Mouse (Mus musculus) ES-E14 (cell line): Measurements from ENCODE around the gene Dnajc6. TPM values are rescaled to one million over a fixed set of nuclear protein-coding genes. Genes with fewer than 3 reads are reported as not detected.

Experiments used
- DNase-seq: peaks from one replicate; pipeline ENCODE4 v3.0.0-alpha.2; 2013; ENCODE audit warnings: low read depth, low spot score
- H3K27ac ChIP-seq: 2 replicates; pipeline ENCODE4 v1.5.1; 2012; ENCODE audit warnings: low read depth, mild to moderate bottlenecking, low read length, moderate library complexity, mixed read lengths; ENCODE audit not compliant: poor library complexity, insufficient read depth, severe bottlenecking
- H3K36me3 ChIP-seq: 2 replicates; pipeline ENCODE4 v1.6.1; 2012; ENCODE audit warnings: mild to moderate bottlenecking, low read length, moderate library complexity, mixed read lengths; ENCODE audit not compliant: control insufficient read depth, poor library complexity, insufficient read depth, severe bottlenecking
- H3K4me1 ChIP-seq, 2 experiments: fragments of 150-350 bp in 1 of 2; sonication (generic) in 1 of 2; 2 replicates each; pipeline ENCODE4 v1.6.1; 2012; ENCODE audit warnings: low read length in 2 of 2, mild to moderate bottlenecking in 1 of 2, mixed read lengths in 1 of 2; ENCODE audit not compliant: control insufficient read depth in 2 of 2, insufficient read depth in 2 of 2, poor library complexity in 1 of 2
- H3K4me3 ChIP-seq, 2 experiments: fragments of 150-350 bp in 1 of 2; sonication (generic) in 1 of 2; 2 replicates each; pipeline ENCODE4 v1.5.1; 2012; ENCODE audit warnings: low read length in 2 of 2, low read depth in 1 of 2, mild to moderate bottlenecking in 1 of 2, mixed read lengths in 1 of 2; ENCODE audit not compliant: insufficient read depth in 1 of 2, poor library complexity in 1 of 2, severe bottlenecking in 1 of 2
- H3K9ac ChIP-seq: 2 replicates; pipeline ENCODE4 v1.6.1; 2012; ENCODE audit warnings: low read depth, mild to moderate bottlenecking, low read length, mixed read lengths; ENCODE audit not compliant: poor library complexity, insufficient read depth, severe bottlenecking
- H3K9me3 ChIP-seq: fragments of 150-350 bp; sonication (generic); 2 replicates; pipeline ENCODE4 v1.6.1; 2012; ENCODE audit warnings: low read depth, mild to moderate bottlenecking, low read length; ENCODE audit not compliant: control insufficient read depth, insufficient read depth
- CHD2 ChIP-seq: IDR thresholded peaks from 2 replicates; pipeline ENCODE4 v1.6.1; 2014; ENCODE audit warnings: mild to moderate bottlenecking, low read depth, low read length, inconsistent platforms
- HCFC1 ChIP-seq: IDR thresholded peaks from 2 replicates; pipeline ENCODE4 v1.6.1; 2012; ENCODE audit warnings: low read length, inconsistent platforms, borderline replicate concordance; ENCODE audit not compliant: insufficient read depth
- MAFK ChIP-seq: IDR thresholded peaks from 2 replicates; pipeline ENCODE4 v1.6.1; 2014; ENCODE audit warnings: mild to moderate bottlenecking, low read depth, low read length, inconsistent platforms; ENCODE audit not compliant: insufficient read depth
- ZC3H11A ChIP-seq: IDR thresholded peaks from 2 replicates; pipeline ENCODE4 v1.6.1; 2012; ENCODE audit warnings: low read depth, mild to moderate bottlenecking, inconsistent platforms, low read length, borderline replicate concordance
- ZNF384 ChIP-seq: IDR thresholded peaks from 2 replicates; pipeline ENCODE4 v1.6.1; 2012; ENCODE audit warnings: low read depth, low read length, inconsistent platforms
- in situ Hi-C, 2 experiments: fragments of 600-800 bp; cut with MboI; formaldehyde crosslinking; loops; one replicate each; pipeline ENCODE4 v1.15.1; 2025; ENCODE audit warnings: low sequenced_read_pairs in 2 of 2, inconsistent platforms in 1 of 2; ENCODE audit not compliant: unreplicated experiment in 2 of 2
- total RNA-seq: library from RNA; depleted of rRNA; stranded (reverse); fragments of 300-350 nt; gene quantifications from 2 replicates; pipeline ENCODE4 v1.2.3, GENCODE M21; 2012

Gene Dnajc6
- total RNA-seq, 1 experiment = 7.2 TPM

- in situ Hi-C loops = no loop called here
- no peak for TF ChIP-seq CHD2
- TF ChIP-seq MAFK = no peak
- no peak for TF ChIP-seq ZNF384
- no peak for TF ChIP-seq ZC3H11A
- no peak for TF ChIP-seq HCFC1
- Histone ChIP-seq H3K4me1 (0 out of 4 replicates have a peak, but pooled peaks cover 0 to 4% of the 10 kb centered on the region in 2 experiments), H3K9ac (no peak overlapping the region), H3K36me3 (peaks cover 5% of the 10 kb centered on the region; the same call in 1 of the 2 replicates), H3K9me3 (no peaks in the 10 kb centered on the region), H3K27ac (no peak overlapping the region), H3K4me3 (no peak overlapping the region)
- DNase-seq = no peak
Measured at GRCm38 (mm10) chr4:101451089-101451488, 45.4 kb upstream of the Dnajc6 start.

DNA sequence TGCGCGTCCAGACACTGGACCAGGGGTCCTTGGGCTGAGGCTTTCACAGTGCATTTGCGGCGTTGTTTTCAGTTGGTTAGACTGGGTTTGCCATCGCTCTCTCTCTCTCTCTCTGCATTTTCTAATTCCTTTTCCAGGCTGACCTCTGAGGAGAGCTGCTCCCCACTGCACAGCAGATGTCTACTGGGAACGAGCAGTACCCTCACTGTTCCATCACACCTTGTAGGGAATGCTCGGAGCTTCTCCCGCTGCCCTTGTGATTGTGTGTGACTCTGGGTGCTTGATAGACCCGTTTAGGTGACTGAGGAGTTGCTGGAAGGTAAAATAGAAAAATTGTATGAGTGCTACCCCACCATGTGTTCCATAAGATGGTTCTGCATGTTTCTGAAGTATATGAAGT, 43.6 kb upstream of the Dnajc6 start:
- H3K27ac ChIP-seq = no peak overlapping the region
- no peak for DNase-seq
- TF ChIP-seq CHD2 (no peak), MAFK (no peak), ZNF384 (no peak), HCFC1 (no peak), ZC3H11A (no peak)
- H3K9ac ChIP-seq = no peak overlapping the region
- in situ Hi-C loops = no loop called here
- peaks cover 5% of the 10 kb centered on the region; the same call in 1 of the 2 replicates for H3K36me3 ChIP-seq
- H3K4me3 ChIP-seq = no peak overlapping the region
- no peaks in the 10 kb centered on the region for H3K9me3 ChIP-seq
- H3K4me1 ChIP-seq = peaks cover 2 to 5% of the 10 kb centered on the region in 2 experiments; a peak in 1 of 4 replicates

DNA sequence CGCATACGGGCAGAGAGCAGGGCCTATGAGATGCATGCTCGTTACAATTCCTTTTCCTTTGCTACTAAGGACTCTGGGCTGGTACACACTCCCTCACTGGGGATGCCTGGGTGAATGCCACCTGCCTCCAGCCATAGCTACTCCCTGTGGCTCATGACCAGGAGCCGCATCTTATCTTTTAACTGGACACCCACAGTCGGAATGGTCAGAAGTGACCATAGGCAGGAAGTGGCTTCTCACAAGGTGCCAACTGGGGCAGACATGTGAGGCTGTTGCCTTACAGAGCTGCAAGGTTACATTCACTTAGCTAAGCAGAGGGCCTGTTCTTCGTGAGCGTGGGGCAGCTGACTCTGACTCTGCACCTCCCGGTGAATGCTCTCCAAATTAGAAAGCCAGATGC, 39.3 kb upstream of the Dnajc6 start:
- no peak for TF ChIP-seq MAFK
- no peak for TF ChIP-seq HCFC1
- TF ChIP-seq ZNF384 = no peak
- no peak for TF ChIP-seq ZC3H11A
- TF ChIP-seq CHD2 = no peak
- H3K9me3 ChIP-seq = no peaks in the 10 kb centered on the region
- peaks cover 5% of the 10 kb centered on the region; the same call in 1 of the 2 replicates for H3K36me3 ChIP-seq
- H3K9ac ChIP-seq = peak overlapping the region; percentile 39; the same call in 1 of the 2 replicates
- H3K27ac ChIP-seq = no peak overlapping the region
- no peak for DNase-seq
- H3K4me3 ChIP-seq = no peak overlapping the region
- in situ Hi-C loops = no loop called here
- H3K4me1 ChIP-seq = peaks cover 2 to 5% of the 10 kb centered on the region in 2 experiments; a peak in 1 of 4 replicates

DNA sequence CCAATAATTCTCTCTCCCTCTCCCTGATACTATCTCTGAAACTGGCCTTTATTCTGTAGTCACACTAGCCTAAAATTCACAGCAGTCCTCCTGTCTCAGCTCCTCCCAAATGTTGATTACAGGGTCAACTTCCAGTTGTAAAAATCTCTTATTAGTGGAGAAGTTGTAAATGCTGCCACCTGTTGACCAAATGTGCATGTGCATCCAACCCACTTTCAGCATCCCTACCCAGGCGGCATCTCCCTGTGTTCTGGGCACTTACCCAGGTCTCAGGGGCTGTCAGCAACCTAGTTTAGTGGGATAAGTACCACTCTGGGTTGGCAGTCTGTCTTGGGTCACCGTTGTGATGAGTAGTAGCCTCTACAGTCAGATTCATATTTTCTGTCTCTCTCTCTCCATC, 38.1 kb upstream of the Dnajc6 start:
- Histone ChIP-seq H3K4me3 (no peak overlapping the region), H3K9ac (no peak overlapping the region), H3K4me1 (peaks cover 2 to 5% of the 10 kb centered on the region in 2 experiments; a peak in 1 of 4 replicates), H3K27ac (no peak overlapping the region), H3K36me3 (peaks cover under 1% of the 10 kb centered on the region; the same call in 1 of the 2 replicates), H3K9me3 (no peaks in the 10 kb centered on the region)
- TF ChIP-seq ZNF384 (no peak), ZC3H11A (no peak), HCFC1 (no peak), MAFK (no peak), CHD2 (no peak)
- in situ Hi-C loops = no loop called here
- DNase-seq = peak; percentile 42

DNA sequence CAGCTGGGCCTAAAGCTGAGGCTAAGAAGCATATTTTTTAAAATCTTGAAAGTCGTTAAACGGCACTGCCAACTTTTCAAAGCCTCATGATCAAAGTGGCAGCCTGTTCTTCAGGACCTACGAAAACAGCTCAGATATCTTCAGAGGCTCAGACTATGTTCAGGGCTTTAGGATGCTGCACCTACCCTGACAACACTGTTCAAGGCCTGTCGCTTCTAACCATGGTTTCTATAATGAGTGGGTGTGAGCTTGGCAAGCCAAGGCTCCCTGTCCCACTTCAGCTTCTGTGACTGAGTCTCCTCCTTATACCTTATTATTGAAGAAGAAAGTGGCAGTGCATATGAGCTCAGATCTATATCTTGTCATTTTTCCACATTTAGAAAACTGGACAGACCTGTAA, 37.1 kb upstream of the Dnajc6 start:
- no peak overlapping the region for H3K27ac ChIP-seq
- H3K4me1 ChIP-seq = peaks cover 2 to 5% of the 10 kb centered on the region in 2 experiments; a peak in 1 of 4 replicates
- in situ Hi-C loops = no loop called here
- H3K36me3 ChIP-seq = no peaks in the 10 kb centered on the region; the same call in 1 of the 2 replicates
- TF ChIP-seq CHD2 (no peak), MAFK (no peak)
- no peak overlapping the region for H3K9ac ChIP-seq
- no peak for DNase-seq
- H3K9me3 ChIP-seq = no peaks in the 10 kb centered on the region
- no peak overlapping the region for H3K4me3 ChIP-seq
